Mouse (Mus musculus): ENCODE results near the gene 1110008L16Rik. TPM values are rescaled to one million over a fixed set of nuclear protein-coding genes. Genes with fewer than 3 reads are reported as not detected.

1110008L16Rik gene
- polyA plus RNA-seq, 1 experiment from 2014 or later, result 17.1 TPM

DNA sequence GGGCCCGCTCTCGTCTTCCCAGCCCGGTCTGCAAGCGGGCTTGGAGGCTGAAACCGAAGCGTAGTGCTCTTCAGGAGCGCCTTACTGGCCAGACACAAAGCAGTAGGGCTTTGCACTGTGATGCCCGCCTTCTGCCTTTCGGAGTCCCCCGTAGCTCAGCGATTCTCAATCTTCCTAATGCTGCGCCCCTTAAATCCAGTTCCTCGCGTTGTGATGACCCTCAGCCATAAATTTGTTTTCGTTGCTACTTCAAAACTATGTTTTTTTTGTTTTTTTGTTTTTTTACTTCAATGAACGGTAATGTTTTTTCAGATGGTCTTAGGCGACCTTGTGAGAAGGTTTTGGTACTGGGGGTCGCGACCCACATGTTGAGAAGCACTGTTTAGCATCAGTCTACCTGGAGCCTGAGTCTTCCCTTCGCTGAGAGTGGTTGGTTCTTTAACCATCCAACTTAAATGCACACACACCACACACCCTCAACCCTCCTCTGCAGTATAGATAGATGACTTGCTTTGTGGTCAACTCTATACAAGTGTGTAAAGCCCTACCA lies 99.8 kb downstream of the 1110008L16Rik start:
- Histone ChIP-seq H3K4me2 (peak overlapping the region; percentile 92), H3K27me3 (ENCODE audit: insufficient read depth, low read length) (no peaks in the 10 kb centered on the region)
- WGBS, result 2% methylated on average over 20 of the region's 20 CpGs

DNA sequence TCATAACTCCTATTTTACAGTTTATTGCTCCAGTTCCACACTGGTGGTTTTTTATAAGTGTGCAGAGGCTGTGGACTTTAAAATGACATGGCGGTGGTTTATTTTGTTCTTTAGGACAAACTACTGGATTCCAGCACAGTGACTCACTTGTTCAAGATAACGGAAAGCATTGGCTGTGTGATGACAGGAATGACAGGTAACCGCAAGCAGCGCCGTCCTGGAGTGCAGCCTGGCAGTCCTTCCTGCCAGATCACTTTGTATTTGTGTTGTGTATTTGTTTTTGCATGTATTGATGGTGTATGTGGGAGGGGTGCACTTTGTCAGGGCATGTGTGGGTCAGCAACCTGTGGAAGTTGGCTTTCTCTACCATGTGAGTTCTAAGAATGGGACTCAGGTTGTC lies 108.5 kb downstream of the 1110008L16Rik start:
- WGBS, result 68% methylated on average over 5 of the region's 5 CpGs
- Histone ChIP-seq H3K27me3 (ENCODE audit: insufficient read depth, low read length) (no peaks in the 10 kb centered on the region), H3K36me3 (ENCODE audit: insufficient read depth) (peaks cover 50% of the 10 kb centered on the region), H3K9ac (no peak overlapping the region), H3K9me3 (ENCODE audit: low read depth, low read length) (no peaks in the 10 kb centered on the region), H3K4me2 (no peak overlapping the region), H3K4me3 (ENCODE audit: low read depth, low read length) (no peak overlapping the region), H3K4me1 (ENCODE audit: insufficient read depth) (no peaks in the 10 kb centered on the region), H3K27ac (ENCODE audit: low read depth) (no peak overlapping the region)
- TF ChIP-seq CTCF (IDR thresholded peaks at IDR 0.05; ENCODE audit: low read depth), result no peak
- no peak for DNase-seq
- ATAC-seq (ENCODE audit: insufficient read depth), result no peak

More for the DNA sequence above, 99.8 kb downstream of the 1110008L16Rik start:
- Histone ChIP-seq H3K27ac (ENCODE audit: low read depth) (peak overlapping the region; percentile 96), H3K4me3 (ENCODE audit: low read depth, low read length) (peak overlapping the region; percentile 82), H3K4me1 (ENCODE audit: insufficient read depth) (peaks cover 8% of the 10 kb centered on the region; the same call in 1 of the 2 replicates), H3K9me3 (ENCODE audit: low read depth, low read length) (no peaks in the 10 kb centered on the region), H3K9ac (peak overlapping the region; percentile 79), H3K36me3 (ENCODE audit: insufficient read depth) (peaks cover 3% of the 10 kb centered on the region; the same call in 1 of the 2 replicates)
- DNase-seq, result no peak
- peak; percentile 29 for ATAC-seq (ENCODE audit: insufficient read depth)
- no peak for TF ChIP-seq CTCF (IDR thresholded peaks at IDR 0.05; ENCODE audit: low read depth)

DNA sequence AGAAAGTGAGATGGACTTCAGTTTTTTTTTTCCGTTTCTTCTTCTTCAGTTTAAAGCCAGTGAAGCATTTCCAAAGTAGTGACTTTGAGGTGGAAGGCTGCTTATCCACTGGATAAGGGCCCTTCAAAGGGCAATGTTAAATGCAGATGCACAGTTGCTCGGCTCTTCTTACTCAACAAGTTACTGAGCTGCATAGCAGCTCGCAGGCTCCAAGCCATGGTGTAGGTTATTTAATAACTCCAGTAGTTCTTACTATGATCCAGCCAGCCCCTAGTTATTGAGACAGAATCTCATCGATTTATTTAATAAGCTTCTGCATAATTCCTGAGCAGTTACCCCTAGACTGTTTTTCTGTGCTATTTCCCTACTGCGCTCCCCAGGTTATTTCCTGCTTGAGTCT lies 115.9 kb downstream of the 1110008L16Rik start:
- no peak for DNase-seq
- H3K4me2 ChIP-seq, result no peak overlapping the region
- TF ChIP-seq CTCF (IDR thresholded peaks at IDR 0.05; ENCODE audit: low read depth), result no peak
- H3K4me1 ChIP-seq (ENCODE audit: insufficient read depth), result no peaks in the 10 kb centered on the region
- peaks cover 87% of the 10 kb centered on the region for H3K36me3 ChIP-seq (ENCODE audit: insufficient read depth)
- no peak overlapping the region for H3K27ac ChIP-seq (ENCODE audit: low read depth)
- ATAC-seq (ENCODE audit: insufficient read depth), result no peak
- H3K4me3 ChIP-seq (ENCODE audit: low read depth, low read length), result no peak overlapping the region
- no peak overlapping the region for H3K9ac ChIP-seq
- 90% methylated on average over 5 of the region's 5 CpGs for WGBS
- no peaks in the 10 kb centered on the region for H3K27me3 ChIP-seq (ENCODE audit: insufficient read depth, low read length)
- no peaks in the 10 kb centered on the region; the same call in 1 of the 2 replicates for H3K9me3 ChIP-seq (ENCODE audit: low read depth, low read length)

DNA sequence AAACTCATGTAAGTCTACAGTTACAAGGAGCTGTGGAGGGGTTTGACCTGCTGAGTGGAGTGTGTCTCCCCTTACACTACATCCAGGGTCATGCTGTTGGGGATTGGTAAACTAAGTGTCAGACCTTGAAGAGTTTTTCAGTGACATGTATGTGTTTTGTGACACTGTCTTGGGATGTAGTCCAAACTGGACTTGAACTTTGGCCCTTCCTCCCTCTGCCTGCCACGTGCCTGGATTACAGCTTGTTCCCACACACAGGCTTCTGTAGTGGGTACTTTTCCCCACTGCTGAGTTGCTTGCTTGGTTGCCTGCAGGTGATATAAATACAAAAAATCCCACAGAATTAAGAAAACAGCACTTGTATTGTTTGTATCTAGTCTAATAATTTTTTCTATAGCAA lies 116.4 kb downstream of the 1110008L16Rik start:
- Histone ChIP-seq H3K4me3 (ENCODE audit: low read depth, low read length) (no peak overlapping the region), H3K27ac (ENCODE audit: low read depth) (no peak overlapping the region), H3K9ac (no peak overlapping the region), H3K4me1 (ENCODE audit: insufficient read depth) (no peaks in the 10 kb centered on the region), H3K36me3 (ENCODE audit: insufficient read depth) (peaks cover 89% of the 10 kb centered on the region), H3K4me2 (no peak overlapping the region), H3K27me3 (ENCODE audit: insufficient read depth, low read length) (no peaks in the 10 kb centered on the region), H3K9me3 (ENCODE audit: low read depth, low read length) (no peaks in the 10 kb centered on the region; the same call in 1 of the 2 replicates)
- ATAC-seq (ENCODE audit: insufficient read depth) (no peak), DNase-seq (no peak)
- WGBS, result 55% methylated on average over 1 of the region's 1 CpGs
- TF ChIP-seq CTCF (IDR thresholded peaks at IDR 0.05; ENCODE audit: low read depth), result no peak

- Histone ChIP-seq H3K9ac (no peak overlapping the region), H3K27me3 (ENCODE audit: insufficient read depth, low read length) (no peaks in the 10 kb centered on the region), H3K4me2 (no peak overlapping the region), H3K4me3 (ENCODE audit: low read depth, low read length) (no peak overlapping the region), H3K36me3 (ENCODE audit: insufficient read depth) (peaks cover 52% of the 10 kb centered on the region), H3K4me1 (ENCODE audit: insufficient read depth) (no peaks in the 10 kb centered on the region), H3K9me3 (ENCODE audit: low read depth, low read length) (no peaks in the 10 kb centered on the region; the same call in 1 of the 2 replicates), H3K27ac (ENCODE audit: low read depth) (no peak overlapping the region)
- ATAC-seq (ENCODE audit: insufficient read depth) (no peak), DNase-seq (no peak)
- TF ChIP-seq CTCF (IDR thresholded peaks at IDR 0.05; ENCODE audit: low read depth), result no peak
- WGBS, result 90% methylated on average over 24 of the region's 24 CpGs
Measured at GRCm38 (mm10) chr12:55420220-55420619, 120.8 kb downstream of the 1110008L16Rik start.

DNA sequence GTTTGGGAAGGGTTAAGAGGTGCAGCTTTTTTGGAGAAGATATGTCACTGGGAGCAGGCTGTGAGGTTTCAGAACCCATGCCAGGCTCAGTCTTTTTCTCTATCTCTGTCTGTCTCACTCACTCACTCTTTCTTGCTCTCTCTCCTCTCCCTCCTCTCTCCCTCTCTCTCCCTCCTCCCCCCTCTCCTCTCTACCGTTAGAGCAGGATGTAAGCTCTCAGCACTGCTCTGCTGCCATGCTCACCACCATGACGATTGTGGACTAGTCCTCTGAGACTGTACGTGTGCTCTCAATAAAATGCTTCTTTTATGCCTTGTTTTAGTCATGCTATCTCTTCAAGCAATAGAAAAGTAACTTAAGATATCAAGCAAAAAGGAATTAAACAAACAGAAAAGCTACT lies 122.7 kb downstream of the 1110008L16Rik start:
- H3K4me2 ChIP-seq, result no peak overlapping the region

DNA sequence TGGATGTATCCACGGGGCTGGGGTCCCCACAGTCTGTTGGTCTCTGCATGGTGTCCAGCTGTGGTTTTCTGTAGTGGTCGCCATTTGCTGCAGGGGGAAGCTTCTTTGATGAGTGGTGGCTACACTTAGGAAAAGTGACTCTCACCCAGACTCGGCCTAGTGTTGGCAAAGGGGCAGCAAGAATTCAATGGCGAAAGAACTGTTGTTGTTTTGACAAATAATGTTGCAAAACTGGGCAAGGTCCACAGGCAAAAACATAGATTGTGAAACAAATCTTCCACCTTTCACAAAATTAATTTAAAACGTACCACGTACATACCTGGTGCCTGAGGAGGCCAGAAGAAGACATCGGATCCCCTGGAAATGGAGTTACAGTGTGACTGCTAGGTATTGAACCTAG lies 126.9 kb downstream of the 1110008L16Rik start:
- H3K4me2 ChIP-seq, result no peak overlapping the region
- 80% methylated on average over 7 of the region's 7 CpGs for WGBS
- no peak overlapping the region for H3K9ac ChIP-seq
- H3K4me3 ChIP-seq (ENCODE audit: low read depth, low read length), result no peak overlapping the region
- no peaks in the 10 kb centered on the region for H3K9me3 ChIP-seq (ENCODE audit: low read depth, low read length)
- no peak overlapping the region for H3K27ac ChIP-seq (ENCODE audit: low read depth)
- H3K4me1 ChIP-seq (ENCODE audit: insufficient read depth), result no peaks in the 10 kb centered on the region
- no peaks in the 10 kb centered on the region for H3K36me3 ChIP-seq (ENCODE audit: insufficient read depth)
- no peak for TF ChIP-seq CTCF (IDR thresholded peaks at IDR 0.05; ENCODE audit: low read depth)
- ATAC-seq (ENCODE audit: insufficient read depth) (no peak), DNase-seq (no peak)
- H3K27me3 ChIP-seq (ENCODE audit: insufficient read depth, low read length), result no peaks in the 10 kb centered on the region

More for the DNA sequence above, 122.7 kb downstream of the 1110008L16Rik start:
- Histone ChIP-seq H3K4me3 (ENCODE audit: low read depth, low read length) (no peak overlapping the region), H3K9me3 (ENCODE audit: low read depth, low read length) (no peaks in the 10 kb centered on the region; the same call in 1 of the 2 replicates), H3K4me1 (ENCODE audit: insufficient read depth) (no peaks in the 10 kb centered on the region), H3K36me3 (ENCODE audit: insufficient read depth) (peaks cover 34% of the 10 kb centered on the region), H3K27me3 (ENCODE audit: insufficient read depth, low read length) (no peaks in the 10 kb centered on the region), H3K27ac (ENCODE audit: low read depth) (no peak overlapping the region), H3K9ac (no peak overlapping the region)
- WGBS, result 20% methylated on average over 3 of the region's 3 CpGs
- DNase-seq (no peak), ATAC-seq (ENCODE audit: insufficient read depth) (peak; percentile 56; the same call in 1 of the 2 replicates)
- no peak for TF ChIP-seq CTCF (IDR thresholded peaks at IDR 0.05; ENCODE audit: low read depth)
